Mouse (Mus musculus) CD4-positive, CD25-positive, alpha-beta regulatory T cell, adult 2 months (primary cell): ENCODE results near the gene Hes2.

Experiments used
- DNase-seq: peaks from one replicate; pipeline ENCODE4 v3.0.0-alpha.2; 2012; ENCODE audit warnings: low read depth, low spot score

Gene Hes2

GRCm38 (mm10) chr4:152131809-152132771 lies 26.6 kb upstream of the Hes2 start:
- DNase-seq, result peak; percentile 64

GRCm38 (mm10) chr4:152132772-152133169 lies 25.9 kb upstream of the Hes2 start:
- DNase-seq, result peak; percentile 41

GRCm38 (mm10) chr4:152133213-152133612 lies 25.5 kb upstream of the Hes2 start:
- DNase-seq, result peak; percentile 24

GRCm38 (mm10) chr4:152134507-152134906 lies 24.2 kb upstream of the Hes2 start:
- peak; percentile 81 for DNase-seq

GRCm38 (mm10) chr4:152135363-152135762 lies 23.3 kb upstream of the Hes2 start:
- no peak for DNase-seq

- DNase-seq, result peak; percentile 83
Measured at GRCm38 (mm10) chr4:152136112-152136875, 22.4 kb upstream of the Hes2 start.

- DNase-seq, result no peak
Measured at GRCm38 (mm10) chr4:152136876-152137250, 21.8 kb upstream of the Hes2 start.

- DNase-seq, result peak; percentile 92
Measured at GRCm38 (mm10) chr4:152138497-152139260, 20.0 kb upstream of the Hes2 start.

- DNase-seq, result peak; percentile 77
Measured at GRCm38 (mm10) chr4:152140441-152140840, 18.2 kb upstream of the Hes2 start.

GRCm38 (mm10) chr4:152141521-152142135 lies 17.0 kb upstream of the Hes2 start:
- DNase-seq, result no peak

GRCm38 (mm10) chr4:152143632-152144031 lies 15.0 kb upstream of the Hes2 start:
- no peak for DNase-seq

GRCm38 (mm10) chr4:152145473-152145872 lies 13.2 kb upstream of the Hes2 start:
- no peak for DNase-seq

- no peak for DNase-seq
Measured at GRCm38 (mm10) chr4:152146033-152146827, 12.4 kb upstream of the Hes2 start.

- DNase-seq, result no peak
Measured at GRCm38 (mm10) chr4:152150546-152150945, 8.1 kb upstream of the Hes2 start.

GRCm38 (mm10) chr4:152151451-152151965 lies 7.2 kb upstream of the Hes2 start:
- DNase-seq, result no peak

- peak; percentile 49 for DNase-seq
Measured at GRCm38 (mm10) chr4:152151966-152152544, 6.6 kb upstream of the Hes2 start, which contains the start of gene Espn. Gene Espn (minus strand): TSS chr4:152152371.

- DNase-seq, result peak; percentile 96
Measured at GRCm38 (mm10) chr4:152153771-152154177, 4.9 kb upstream of the Hes2 start.

GRCm38 (mm10) chr4:152155019-152155418 lies 3.6 kb upstream of the Hes2 start:
- DNase-seq, result no peak

GRCm38 (mm10) chr4:152157779-152158584 lies 685 bp upstream of the Hes2 start:
- peak; percentile 82 for DNase-seq
